Comparison of ENCODE assay signal across 8 mouse cellular contexts in the genomic region with DNA sequence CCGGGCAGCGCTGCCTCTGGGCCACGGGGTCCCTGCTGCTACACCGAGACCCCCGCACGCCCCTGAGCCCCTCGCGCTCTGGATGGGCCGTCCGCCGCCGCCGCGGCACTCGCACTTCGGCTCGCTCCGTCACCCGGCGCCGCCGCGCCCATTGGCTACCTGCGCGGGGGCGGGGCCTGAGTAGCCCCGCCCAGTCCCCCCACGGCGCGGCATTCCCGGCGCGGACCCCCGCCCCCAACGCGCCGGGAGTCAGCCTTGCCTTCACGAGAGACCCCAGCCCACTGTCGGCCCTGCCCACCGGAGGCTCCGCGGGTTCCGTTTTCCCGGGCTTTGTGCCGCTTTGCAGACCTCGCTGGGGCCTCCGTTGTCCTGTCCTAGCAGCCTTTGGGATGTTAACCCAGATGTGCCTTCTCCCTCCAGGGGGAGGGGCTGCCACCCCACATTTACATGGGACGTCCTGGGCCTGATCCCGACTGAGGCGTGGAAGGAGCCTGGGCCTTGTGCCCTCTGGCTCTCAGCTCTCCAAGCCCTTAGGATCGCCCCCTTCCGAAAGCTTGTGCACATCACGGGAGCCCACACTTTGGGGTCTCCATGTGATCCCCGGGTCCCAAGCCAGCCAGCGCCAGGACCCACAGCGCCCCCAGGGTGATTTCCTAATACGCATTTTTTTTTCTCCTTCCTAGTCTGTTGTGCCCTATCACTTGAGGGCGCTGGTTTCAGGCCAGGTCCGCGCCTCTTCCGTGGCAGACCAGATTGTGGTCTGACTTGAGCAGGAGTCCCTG. TPM values are rescaled to one million over a fixed set of nuclear protein-coding genes. Genes with fewer than 3 reads are reported as not detected.
DNase-seq lines count a peak whose midpoint lies in the region; ATAC-seq and TF ChIP-seq lines count a peak whose summit lies in the region.

A gene (minus strand): TSS at position 126 of the 782 bp plus-strand sequence.

- H3K27me3 ChIP-seq in lung, embryonic 14.5 days (ENCODE audit: insufficient read depth, low read length), result no peaks in the 10 kb centered on the region

- peak; percentile 68 for TF ChIP-seq CTCF in lung, embryonic 14.5 days (IDR thresholded peaks at IDR 0.05; ENCODE audit: low read depth)
- 0 out of 2 replicates have a peak, but pooled peaks have one; percentile 5 for TF ChIP-seq CTCF in olfactory bulb, adult 2 months (IDR thresholded peaks at IDR 0.05; ENCODE audit: insufficient read depth, low read depth, low read length)

- peak within 1 kb of the TSS; percentile 82 for H3K4me3 ChIP-seq in lung, embryonic 14.5 days (ENCODE audit: low read depth, low read length)
- peak within 1 kb of the TSS; percentile 83 for H3K4me3 ChIP-seq in olfactory bulb, adult 2 months (ENCODE audit: insufficient read depth, low read depth, low read length)

- no peaks in the 10 kb centered on the region for H3K9me3 ChIP-seq in lung, embryonic 14.5 days (ENCODE audit: low read depth, low read length)

- peaks cover 7% of the 10 kb centered on the region; the same call in 1 of the 2 replicates for H3K4me1 ChIP-seq in lung, embryonic 14.5 days (ENCODE audit: insufficient read depth)
- H3K4me1 ChIP-seq in olfactory bulb, adult 2 months (ENCODE audit: control insufficient read depth, insufficient read depth, low read length), result no peaks in the 10 kb centered on the region

- H3K27ac ChIP-seq in lung, embryonic 14.5 days (ENCODE audit: low read depth), result peak within 1 kb of the TSS; percentile 83
- H3K27ac ChIP-seq in olfactory bulb, adult 2 months (ENCODE audit: insufficient read depth, low read depth, low read length), result no peak within 1 kb of the TSS

- H3K9ac ChIP-seq in lung, embryonic 14.5 days, result peak within 1 kb of the TSS; percentile 79

- ATAC-seq in hematopoietic stem cell, adult 5-6 weeks (replicated peaks in 1 of 2; ENCODE audit: insufficient read depth in 1 of 2, low FRiP score in 2 of 2, low TSS enrichment in 1 of 2, low read depth in 1 of 2, poor library complexity in 2 of 2, severe bottlenecking in 2 of 2), result peak; percentile 55 to 57
- ATAC-seq in lung, embryonic 14.5 days (ENCODE audit: insufficient read depth), result peak; percentile 87

- TF ChIP-seq POLR2A in olfactory bulb, adult 2 months (IDR thresholded peaks at IDR 0.05; ENCODE audit: insufficient read depth, low read depth, low read length), result peak; percentile 52

- H3K36me3 ChIP-seq in lung, embryonic 14.5 days (ENCODE audit: insufficient read depth), result no peaks in the 10 kb centered on the region

- DNase-seq in MN1 (ENCODE audit: low spot score), result peak; percentile 91
- peak; percentile 87 for DNase-seq in cerebellum, adult 9-11 months
- peak in 1 of 2 experiments; percentile 54 for DNase-seq in frontal cortex, adult 2 months (ENCODE audit: extremely low spot score in 1 of 2, low spot score in 1 of 2)
- DNase-seq in layer of hippocampus, adult 8-10 months (ENCODE audit: low spot score in 2 of 2), result peak; percentile 48 to 49
- peak; percentile 91 for DNase-seq in lung, embryonic 14.5 days
- peak; percentile 69 for DNase-seq in thymus, postnatal 25 days

- peak within 1 kb of the TSS; percentile 92 for H3K4me2 ChIP-seq in lung, embryonic 14.5 days

- under 1% methylated on average over 55 of the region's 61 CpGs for WGBS in lung, embryonic 14.5 days
- under 1% methylated on average over 61 of the region's 61 CpGs for WGBS in olfactory bulb, adult 2 months

RNA-seq across cellular contexts. Expression of the gene that starts here (rescaled TPM):
- 10.8 and 12.8 TPM in 2 replicates for polyA plus RNA-seq in frontal cortex, adult 2 months (2012; rRNA removed)
- total RNA-seq in hematopoietic stem cell, adult 5-6 weeks (2017), result 65.1 and 82.5 TPM in 2 replicates
- total RNA-seq in layer of hippocampus, adult 8-10 months (2022), result 10 to 100 TPM; 12.6 to 27.6 (median 19.4) TPM
- 46.2 and 49.5 TPM in 2 replicates for polyA plus RNA-seq in lung, embryonic 14.5 days (2014; fragmentation: Nextera tagmentation; extraction: Ambion mirVana)
- not detected in 2 replicates for polyA plus RNA-seq in olfactory bulb, adult 2 months (2012; ENCODE audit: insufficient read depth, insufficient read length, low replicate concordance, missing spikeins)
